Mouse (Mus musculus): ENCODE data around the gene Zfp619.

DNA sequence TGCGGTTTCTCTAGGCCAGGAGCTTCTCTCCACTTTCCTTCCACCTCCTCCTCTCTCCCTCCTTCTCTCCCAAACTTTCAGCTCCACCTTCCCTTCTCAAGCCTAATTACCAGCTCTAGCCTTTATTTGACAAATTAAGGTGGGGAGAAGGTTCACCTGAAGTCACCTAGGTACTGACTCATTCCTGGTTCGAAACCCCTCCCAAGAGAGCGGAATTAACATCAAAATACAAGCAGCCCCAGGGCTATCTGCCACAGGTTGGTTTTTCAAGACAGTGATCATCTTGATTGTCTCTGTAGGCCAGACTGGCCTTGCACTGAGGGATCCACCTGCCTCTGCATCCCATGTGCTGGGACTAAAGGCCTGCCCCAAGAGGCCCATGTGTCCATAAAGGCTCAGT lies 22.9 kb upstream of the Zfp619 start:
- no peak for TF ChIP-seq MAX (IDR thresholded peaks at IDR 0.05; ENCODE audit: low read depth)
- no peak for TF ChIP-seq POLR2AphosphoS2 (IDR thresholded peaks at IDR 0.05; ENCODE audit: insufficient read length, low read depth)
